Mouse (Mus musculus) heart, postnatal 14 days (tissue): Measurements from ENCODE around the gene Celf5. TPM values are rescaled to one million over a fixed set of nuclear protein-coding genes. Genes with fewer than 3 reads are reported as not detected.

Experiments used
- microRNA-seq, 2 experiments: library from miRNA; unstranded; fragments of <30 nt; microRNA quantifications; one replicate each; pipeline ENCODE4 v1.2.0; 2021 to 2022
- total RNA-seq, 2 experiments: library from RNA; stranded (reverse); gene quantifications; 2 replicates each; pipeline ENCODE4 v1.2.3; 2021

The Celf5 gene
- total RNA-seq, 2 experiments from 2014 or later: 0.15 to 0.19 TPM

Small RNAs within 50 kb of the gene (microRNA-seq; reads per million reads assigned to microRNA genes)
- gene Gm25595 (0 reads per million in 2 experiments), gene Mir1191b (0.27 to 0.36 reads per million in 2 experiments)

Other genes with a start within 250 kb of the Celf5 start
- gene Zfr2, start 249.6 kb downstream of the Celf5 start, total RNA-seq: 1 to 10 TPM; 2.7 to 3.4 TPM
- under 1 TPM; 0.26 to 0.51 TPM for gene Matk, start 229.8 kb downstream of the Celf5 start, total RNA-seq
- gene Mrpl54, start 215.8 kb downstream of the Celf5 start, total RNA-seq: 10 to 100 TPM; 83.0 to 96.2 TPM
- 10 to 100 TPM; 85.5 to 97.2 TPM for gene Apba3, start 215.7 kb downstream of the Celf5 start, total RNA-seq
- under 1 TPM; 0.14 to 0.34 TPM for gene Tjp3, start 191.1 kb downstream of the Celf5 start, total RNA-seq
- gene Pip5k1c, start 189.7 kb downstream of the Celf5 start, total RNA-seq: 10 to 100 TPM; 34.8 to 36.7 TPM
- 10 to 100 TPM; 15.6 to 17.8 TPM for gene Cactin, start 161.6 kb downstream of the Celf5 start, total RNA-seq
- 1 to 10 TPM; 5.3 to 7.9 TPM for gene Tbxa2r, start 154.0 kb downstream of the Celf5 start, total RNA-seq
- 1 to 10 TPM; 5.2 to 5.5 TPM for gene Gipc3, start 139.4 kb downstream of the Celf5 start, total RNA-seq
- 10 to 100 TPM; 74.0 to 82.9 TPM for gene Hmg20b, start 132.2 kb downstream of the Celf5 start, total RNA-seq
- 10 to 100 TPM; 11.7 to 14.3 TPM for gene Mfsd12, start 125.2 kb downstream of the Celf5 start, total RNA-seq
- gene 4930404N11Rik, start 116.9 kb downstream of the Celf5 start, total RNA-seq: 1 to 10 TPM; 1.2 to 1.3 TPM
- gene Fzr1, start 104.2 kb downstream of the Celf5 start, total RNA-seq: 10 to 100 TPM; 30.5 to 32.7 TPM
- 10 to 100 TPM; 47.6 to 55.3 TPM for gene Dohh, start 98.3 kb downstream of the Celf5 start, total RNA-seq
- gene Gm48551, start 98.2 kb downstream of the Celf5 start, total RNA-seq: under 1 TPM; 0.51 to 0.84 TPM
- under 1 TPM; 0.65 to 0.83 TPM for gene Gm48552, start 93.7 kb downstream of the Celf5 start, total RNA-seq
- 1 to 10 TPM; 1.9 to 2.0 TPM for gene Smim24, start 89.7 kb downstream of the Celf5 start, total RNA-seq
- 100 to 1,000 TPM; 133 TPM for gene Nfic, start 27.1 kb downstream of the Celf5 start, total RNA-seq
- gene Ncln, start 13.7 kb upstream of the Celf5 start, total RNA-seq: 10 to 100 TPM; 55.4 to 62.0 TPM
- gene S1pr4, start 17.4 kb upstream of the Celf5 start, total RNA-seq: 1 to 10 TPM in 1 of 2 experiments, under 1 TPM in 1; 0.96 to 1.2 TPM
- gene Gna15, start 41.5 kb upstream of the Celf5 start, total RNA-seq: under 1 TPM; 0.73 to 0.76 TPM
- gene Gna11, start 62.5 kb upstream of the Celf5 start, total RNA-seq: 10 to 100 TPM; 50.6 to 51.6 TPM
- gene Aes, start 76.8 kb upstream of the Celf5 start, total RNA-seq: 100 to 1,000 TPM; 900 to 948 TPM
- gene Tle2, start 91.9 kb upstream of the Celf5 start, total RNA-seq: 10 to 100 TPM in 1 of 2 experiments, 1 to 10 TPM in 1; 9.4 to 11.2 TPM
- gene Tle6, start 118.4 kb upstream of the Celf5 start, total RNA-seq: 10 to 100 TPM in 1 of 2 experiments, 1 to 10 TPM in 1; 8.0 to 10.2 TPM
- 1 to 10 TPM; 1.8 to 2.2 TPM for gene BC025920, start 123.6 kb upstream of the Celf5 start, total RNA-seq
- gene Sirt6, start 145.1 kb upstream of the Celf5 start, total RNA-seq: 10 to 100 TPM; 10.7 to 11.0 TPM
- gene Ankrd24, start 145.8 kb upstream of the Celf5 start, total RNA-seq: 10 to 100 TPM in 1 of 2 experiments, 1 to 10 TPM in 1; 9.4 to 10.9 TPM
- 1 to 10 TPM; 2.6 to 2.7 TPM for gene Gm10778, start 166.3 kb upstream of the Celf5 start, total RNA-seq
- gene Zfp433, start 222.1 kb upstream of the Celf5 start, total RNA-seq: 1 to 10 TPM; 4.8 to 5.4 TPM